Mouse (Mus musculus): ENCODE measurements around the gene Bpifc.

Bpifc gene

GRCm38 (mm10) chr10:85948483-85949196, 63.1 kb downstream of the Bpifc start:
- no peak for DNase-seq

GRCm38 (mm10) chr10:85936280-85936965, 75.3 kb downstream of the Bpifc start:
- no peak for DNase-seq

- no peak for DNase-seq
Observed at GRCm38 (mm10) chr10:85929962-85930361, 81.7 kb downstream of the Bpifc start.

GRCm38 (mm10) chr10:85929208-85929591, 82.5 kb downstream of the Bpifc start:
- peak; percentile 6 for DNase-seq

- DNase-seq: peak; percentile 91
Observed at GRCm38 (mm10) chr10:85928499-85929207, 83.0 kb downstream of the Bpifc start.

GRCm38 (mm10) chr10:85927676-85928445, 83.8 kb downstream of the Bpifc start, which contains the start of gene Ascl4:
Ascl4 (plus strand) TSS chr10:85927681.
- DNase-seq: peak; percentile 39

- peak; percentile 99 for DNase-seq
Observed at GRCm38 (mm10) chr10:85916498-85917309, 95.0 kb downstream of the Bpifc start, which contains the start of gene Prdm4. Prdm4 (minus strand) TSS chr10:85917142.
